Mouse (Mus musculus) yolk sac, embryonic 10.5 days (tissue): Measurements from ENCODE around the gene Brinp2.

ENCODE experiments used
- DNase-seq: peaks from one replicate; pipeline ENCODE4 v3.0.0-alpha.2; 2017; ENCODE audit warnings: low spot score

Brinp2 gene

DNA sequence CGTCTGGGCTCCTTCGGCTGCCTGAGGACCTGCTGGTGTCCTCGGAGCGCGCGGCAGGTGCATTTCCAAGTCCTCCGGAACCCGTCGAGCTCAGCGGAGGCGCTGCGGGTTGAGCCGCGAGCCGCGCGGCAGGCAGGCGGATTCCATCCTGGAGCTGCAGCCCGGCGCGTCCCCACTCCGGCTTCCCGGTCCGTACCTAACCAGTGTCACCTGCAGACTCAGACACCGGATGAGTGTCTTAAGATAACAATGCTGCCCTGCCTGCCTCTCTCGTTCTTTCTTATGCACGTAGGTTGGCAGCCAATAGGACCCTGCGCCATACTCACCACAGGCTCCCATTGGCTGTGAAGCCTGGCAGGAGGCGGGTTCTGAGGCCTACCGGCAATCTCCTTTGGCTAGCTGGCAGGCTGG, at the start of gene Brinp2:
TSS of gene Brinp2 (minus strand) at position 276 of the 411 bp plus-strand sequence.
- DNase-seq: peak; percentile 60

DNA sequence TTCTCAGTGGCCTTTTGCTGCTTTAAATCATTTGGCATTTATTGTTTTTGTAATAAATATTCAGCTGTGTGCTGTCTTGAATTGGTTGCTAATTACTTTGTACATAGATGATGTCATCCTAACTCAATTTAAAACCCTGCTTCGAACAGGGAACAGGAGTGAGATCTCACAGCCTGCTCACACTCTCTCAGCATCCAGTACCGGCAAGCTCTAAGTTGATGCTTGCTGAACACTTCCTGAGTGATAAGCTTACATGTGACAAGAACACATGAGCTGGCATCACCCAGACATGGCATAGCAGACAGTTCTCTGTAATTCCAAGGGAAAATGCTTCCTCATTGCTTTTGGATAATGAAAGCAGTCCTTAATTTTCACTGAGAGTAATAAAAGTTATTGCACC, 44.8 kb upstream of the Brinp2 start:
- no peak for DNase-seq

DNA sequence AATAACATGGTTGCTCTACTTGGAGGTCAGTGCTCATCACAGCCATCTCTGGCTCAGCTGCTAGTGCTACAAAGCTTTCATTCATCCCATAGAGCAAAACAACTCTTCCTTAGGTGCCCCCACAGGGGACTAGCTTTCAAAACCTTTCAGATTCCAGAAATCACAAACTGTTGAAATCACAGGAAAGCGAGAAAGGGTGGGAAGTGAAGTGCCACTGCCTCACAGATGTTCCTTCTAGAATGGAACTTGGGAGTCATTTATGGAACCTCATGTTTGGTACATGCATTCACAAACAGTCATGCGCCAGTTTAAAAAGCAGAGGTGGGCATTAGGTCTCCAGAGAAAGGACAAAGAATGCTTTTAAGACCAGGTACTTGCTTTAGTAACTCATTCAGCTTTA, 40.9 kb upstream of the Brinp2 start:
- DNase-seq: no peak

- DNase-seq: no peak
These were observed 34.6 kb upstream of the Brinp2 start for GRCm38 (mm10) chr1:158390693-158391092.

GRCm38 (mm10) chr1:158388995-158389394, 32.9 kb upstream of the Brinp2 start:
- no peak for DNase-seq

- DNase-seq: no peak
These were observed 30.7 kb upstream of the Brinp2 start for GRCm38 (mm10) chr1:158386781-158387180.

DNA sequence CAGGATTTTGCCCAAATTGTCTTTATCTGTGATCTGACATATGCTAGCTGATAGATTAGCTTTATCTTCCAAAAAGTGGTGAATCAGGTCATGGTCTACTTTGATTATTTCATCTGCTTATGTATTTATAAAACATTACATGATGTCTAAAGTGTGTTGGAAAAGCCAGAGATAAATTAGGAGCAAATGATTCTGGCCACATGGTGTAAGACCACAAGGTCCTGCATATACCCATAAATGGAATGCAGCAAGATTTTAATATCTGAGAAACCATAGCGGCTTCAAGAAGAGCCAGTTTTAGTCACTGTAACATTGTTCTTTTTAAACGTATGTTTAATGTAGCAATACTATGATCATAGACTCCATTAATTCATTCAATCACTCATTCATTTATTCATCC, 29.2 kb upstream of the Brinp2 start:
- DNase-seq: no peak

GRCm38 (mm10) chr1:158383210-158383609, 27.1 kb upstream of the Brinp2 start:
- no peak for DNase-seq

DNA sequence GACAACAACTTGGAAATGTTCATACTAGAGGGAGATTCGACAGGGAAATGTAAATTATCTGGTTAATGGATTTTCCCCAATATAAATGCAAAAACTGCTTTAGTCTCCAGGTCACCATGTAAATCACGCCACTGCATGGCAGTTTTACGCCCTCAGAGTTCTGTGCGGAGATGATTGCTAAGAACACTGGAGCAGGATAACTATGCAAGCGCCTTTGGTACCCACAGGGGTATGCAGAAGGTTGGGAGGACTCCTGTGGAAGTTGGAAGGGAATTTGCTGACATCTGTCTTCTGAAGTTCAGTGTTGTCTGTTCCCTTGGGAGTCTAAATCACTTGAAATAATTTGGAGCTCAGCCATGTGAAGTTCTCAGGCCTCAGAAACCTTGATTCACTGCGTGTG, 26.2 kb upstream of the Brinp2 start:
- DNase-seq: no peak

DNA sequence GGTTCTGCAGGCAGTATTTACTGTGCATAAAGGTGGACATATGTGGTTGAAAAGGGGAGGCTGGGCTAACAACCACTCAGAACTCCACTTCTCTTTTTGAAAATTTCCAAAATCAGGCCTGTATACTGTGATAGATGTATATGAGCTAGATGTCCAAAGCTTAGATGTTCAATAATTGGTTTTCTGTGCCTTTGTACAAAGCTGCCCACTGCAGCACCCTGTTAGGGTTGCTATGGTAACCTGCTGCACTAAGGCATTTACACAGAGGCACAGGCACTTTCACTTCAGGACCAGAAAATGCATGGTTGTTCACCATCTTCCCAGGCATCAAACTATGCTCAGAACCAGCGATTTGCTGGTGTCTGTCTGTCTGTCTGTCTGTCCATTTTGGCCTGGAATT, 8.3 kb upstream of the Brinp2 start:
- DNase-seq: no peak

DNA sequence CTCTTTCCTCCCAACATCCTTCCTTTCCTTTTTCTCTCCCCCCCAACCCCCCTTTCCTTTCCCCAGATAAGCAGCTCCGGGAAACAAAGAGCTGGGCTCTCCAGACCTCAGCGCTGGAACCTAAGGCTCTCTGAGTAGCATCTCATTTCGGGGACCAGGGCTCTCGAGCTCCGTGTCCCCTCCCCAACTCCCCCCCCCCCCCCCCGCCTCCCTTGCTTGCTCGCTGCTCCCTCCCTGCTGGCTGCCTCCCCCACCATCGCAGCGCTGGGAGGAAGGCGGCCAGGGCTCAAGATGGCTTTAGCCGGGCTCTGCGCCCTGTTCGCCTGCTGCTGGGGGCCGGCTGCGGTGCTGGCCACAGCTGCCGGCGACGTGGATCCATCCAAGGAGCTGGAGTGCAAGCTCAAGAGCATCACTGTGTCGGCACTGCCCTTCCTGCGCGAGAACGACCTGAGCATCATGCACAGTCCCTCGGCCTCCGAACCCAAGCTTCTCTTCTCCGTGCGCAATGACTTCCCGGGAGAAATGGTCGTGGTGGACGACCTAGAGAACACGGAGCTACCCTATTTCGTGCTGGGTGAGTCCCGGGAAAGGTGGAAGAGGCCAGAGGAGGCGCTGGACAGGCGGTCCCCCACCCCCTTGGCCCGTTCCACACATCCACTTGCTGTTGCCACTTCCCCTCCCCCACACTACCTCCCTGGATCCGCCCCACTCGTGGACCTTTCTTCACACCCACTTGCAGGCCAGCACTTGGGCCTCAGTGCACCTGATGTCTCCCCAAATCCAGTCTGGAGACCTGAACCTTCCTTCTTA, 6.4 kb upstream of the Brinp2 start:
- DNase-seq: no peak

GRCm38 (mm10) chr1:158361964-158362291, 5.8 kb upstream of the Brinp2 start, which contains the start of gene Astn1:
Gene Astn1, plus strand, starts transcription at chr1:158362273.
- no peak for DNase-seq

GRCm38 (mm10) chr1:158355177-158356050, 712 bp downstream of the Brinp2 start:
- DNase-seq: no peak

DNA sequence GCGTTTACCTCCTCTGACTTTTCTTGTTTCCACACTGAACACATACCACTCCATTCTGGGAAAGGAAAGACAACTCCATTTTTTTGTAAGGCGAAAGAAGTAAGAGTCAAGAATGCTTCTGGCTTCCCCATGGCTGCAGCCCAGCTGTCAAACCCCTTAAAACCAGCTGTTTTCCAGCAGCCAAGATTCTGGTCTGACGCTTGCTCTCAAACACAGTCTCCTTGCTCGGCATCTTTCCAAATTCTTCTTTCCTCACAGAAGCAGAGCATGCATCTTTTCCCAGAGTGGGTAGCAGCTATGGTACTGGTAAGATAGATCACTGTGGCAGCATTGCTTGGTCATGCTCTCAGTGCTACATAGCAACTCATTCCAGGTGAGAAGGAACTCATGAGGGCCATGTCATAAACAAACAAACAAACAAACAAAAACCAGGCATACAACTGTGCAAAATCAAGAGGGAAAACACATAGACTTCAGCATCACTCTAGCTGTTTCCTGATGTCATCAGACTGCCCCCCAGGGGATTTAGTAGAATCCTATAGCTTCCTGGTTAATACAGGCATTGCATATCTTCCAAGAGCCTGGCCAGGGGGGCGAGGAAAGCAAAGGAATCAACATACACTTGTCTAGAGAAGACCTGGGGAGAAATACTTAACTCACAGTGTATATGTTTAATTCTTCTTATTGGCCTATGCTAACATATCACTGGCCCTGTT, 2.3 kb downstream of the Brinp2 start:
- DNase-seq: no peak

GRCm38 (mm10) chr1:158343243-158343714, 12.8 kb downstream of the Brinp2 start:
- DNase-seq: no peak

- DNase-seq: no peak
These were observed 27.3 kb downstream of the Brinp2 start for GRCm38 (mm10) chr1:158328839-158329238.

- no peak for DNase-seq
These were observed 28.0 kb downstream of the Brinp2 start for GRCm38 (mm10) chr1:158328126-158328525.

GRCm38 (mm10) chr1:158323325-158323724, 32.8 kb downstream of the Brinp2 start:
- no peak for DNase-seq

DNA sequence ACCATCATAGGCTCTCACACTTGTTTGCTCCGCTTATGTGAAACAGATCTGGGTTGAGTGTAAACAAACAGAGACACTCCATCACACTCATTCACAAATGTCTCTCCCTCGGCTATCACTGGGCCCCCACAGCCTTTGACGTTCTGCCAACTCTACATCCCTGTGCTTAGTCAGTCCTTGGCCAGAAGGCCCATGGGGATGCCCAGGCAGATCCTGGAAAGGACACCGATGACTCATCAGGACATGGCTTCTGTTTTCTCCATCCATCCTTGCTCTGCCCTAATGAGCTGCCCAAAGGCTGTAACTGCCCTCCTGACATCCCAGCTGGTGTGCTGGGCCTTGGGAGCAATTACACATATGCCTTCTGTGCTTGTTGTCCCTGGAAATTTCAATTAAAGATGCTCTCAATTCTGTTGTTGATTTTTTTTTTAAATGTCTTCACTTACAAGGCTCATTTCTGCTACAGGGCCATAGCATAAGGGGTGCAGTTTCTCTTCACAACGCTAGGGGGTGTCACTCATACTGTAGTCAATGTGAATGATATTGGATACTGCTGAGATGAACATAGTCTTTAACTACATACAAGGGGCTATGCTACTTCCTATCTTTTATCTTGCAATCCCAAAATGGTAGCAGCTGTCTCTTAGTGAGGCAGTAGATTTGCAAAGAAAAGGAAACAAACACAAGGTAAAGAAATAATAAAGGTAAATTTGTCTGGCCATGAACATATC, 45.5 kb downstream of the Brinp2 start:
- DNase-seq: no peak

DNA sequence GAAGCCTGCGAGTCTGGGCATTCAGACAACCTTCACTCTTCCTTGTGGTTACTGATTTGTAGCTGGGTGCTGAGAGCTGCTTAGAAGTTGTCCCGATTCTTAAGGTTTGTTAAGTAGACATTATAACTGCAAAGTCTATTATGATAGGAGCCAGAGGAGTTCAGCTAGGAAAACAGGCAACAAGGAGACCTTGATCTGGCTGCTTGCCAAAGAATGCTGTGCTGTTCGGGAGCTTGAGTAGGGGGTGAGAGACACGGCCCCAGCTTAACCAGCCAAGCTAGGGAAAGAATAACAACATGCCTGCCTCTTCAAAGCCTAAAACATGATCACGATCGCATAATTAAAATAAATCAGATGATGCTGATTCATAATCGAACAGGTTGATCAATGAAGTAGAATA, 59.1 kb downstream of the Brinp2 start:
- DNase-seq: no peak

DNA sequence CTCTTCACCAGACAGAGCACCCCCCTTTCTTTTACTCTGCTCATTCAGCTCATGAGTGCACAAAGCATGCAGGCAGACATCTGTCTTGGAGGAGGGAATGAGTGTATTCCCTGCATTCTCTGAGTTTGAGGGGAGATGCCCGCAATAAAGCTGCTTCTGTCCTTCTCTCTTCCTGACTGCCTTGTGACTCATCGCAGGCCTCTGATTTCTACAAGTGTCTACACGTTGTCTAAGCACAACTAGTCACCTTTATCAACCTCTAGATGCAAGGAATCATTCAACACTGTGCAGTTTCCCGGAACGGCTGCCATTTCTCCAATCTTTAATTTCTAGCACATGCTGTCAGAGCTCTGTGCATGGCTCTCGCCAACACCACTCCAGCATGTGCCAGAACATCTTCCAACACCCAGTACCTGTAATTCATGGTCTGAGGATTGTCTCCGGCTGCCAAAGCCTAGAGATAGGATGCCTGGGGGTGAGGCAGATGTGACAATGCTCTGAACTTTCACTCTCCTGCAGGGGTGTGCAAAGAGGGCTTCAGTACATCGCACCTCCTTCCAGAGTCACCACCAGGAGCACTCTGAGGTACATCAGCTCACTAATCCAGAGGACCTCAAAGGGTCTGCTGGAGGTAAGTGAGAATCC, 59.7 kb downstream of the Brinp2 start:
- DNase-seq: no peak
